Comparison of ENCODE assay signal across 9 mouse cellular contexts in genomic region chr15:96253827-96254226, GRCm38 (mm10). TPM values are rescaled to one million over a fixed set of nuclear protein-coding genes. Genes with fewer than 3 reads are reported as not detected.
DNase-seq lines count a peak whose midpoint lies in the region; ATAC-seq lines count a peak whose summit lies in the region.
"Had no signal": no experiment of that assay in that cellular context is flagged by ENCODE, and none has a peak within 500 bp of the region (broad histone marks: within the 10 kb centered on the region; RNA-seq: fewer than 3 reads in every experiment).

No protein-coding gene starts in this region.

- H3K36me3 ChIP-seq in kidney, embryonic 16.5 days (ENCODE audit: insufficient read depth, low read length), result no peaks in the 10 kb centered on the region
- H3K36me3 ChIP-seq in embryonic facial prominence, embryonic 14.5 days (ENCODE audit: control insufficient read depth, insufficient read depth, low read length), result no peaks in the 10 kb centered on the region
- H3K36me3 ChIP-seq in neural tube, embryonic 12.5 days, result no peaks in the 10 kb centered on the region

- no peak for DNase-seq in kidney, postnatal 4 days
- peak; percentile 44 for DNase-seq in embryonic facial prominence, embryonic 14.5 days (ENCODE audit: low spot score)
- DNase-seq in kidney, postnatal 14 days, result peak; percentile 29
- no peak for DNase-seq in urinary bladder, adult 2 months (ENCODE audit: low spot score)
- DNase-seq in gastrocnemius, postnatal 25 days, result no peak

- H3K9me3 ChIP-seq in kidney, embryonic 16.5 days (ENCODE audit: low read length), result no peaks in the 10 kb centered on the region
- no peaks in the 10 kb centered on the region for H3K9me3 ChIP-seq in embryonic facial prominence, embryonic 14.5 days (ENCODE audit: control insufficient read depth, low read length)
- no peaks in the 10 kb centered on the region for H3K9me3 ChIP-seq in neural tube, embryonic 12.5 days

- 1% methylated on average over 7 of the region's 7 CpGs for WGBS in kidney, embryonic 16.5 days
- WGBS in embryonic facial prominence, embryonic 14.5 days, result 2% methylated on average over 7 of the region's 7 CpGs
- 1% methylated on average over 7 of the region's 7 CpGs for WGBS in neural tube, embryonic 12.5 days

- H3K27ac ChIP-seq in kidney, embryonic 16.5 days (ENCODE audit: low read length), result no peak overlapping the region; the same call in 1 of the 2 replicates
- no peak overlapping the region for H3K27ac ChIP-seq in embryonic facial prominence, embryonic 14.5 days (replicated peaks; ENCODE audit: low read depth, low read length)
- H3K27ac ChIP-seq in neural tube, embryonic 12.5 days, result no peak overlapping the region

- H3K9ac ChIP-seq in kidney, embryonic 16.5 days (replicated peaks; ENCODE audit: low read length), result peak overlapping the region; percentile 42; the same call in 1 of the 2 replicates
- H3K9ac ChIP-seq in embryonic facial prominence, embryonic 14.5 days (ENCODE audit: low read depth, low read length), result peak overlapping the region; percentile 57
- no peak overlapping the region for H3K9ac ChIP-seq in neural tube, embryonic 12.5 days

- H3K4me3 ChIP-seq in kidney, embryonic 16.5 days (ENCODE audit: low read length), result peak overlapping the region; percentile 32
- peak overlapping the region; percentile 33 for H3K4me3 ChIP-seq in embryonic facial prominence, embryonic 14.5 days (ENCODE audit: low read depth, low read length)
- peak overlapping the region; percentile 18; the same call in 1 of the 2 replicates for H3K4me3 ChIP-seq in neural tube, embryonic 12.5 days

- no peaks in the 10 kb centered on the region for H3K27me3 ChIP-seq in kidney, embryonic 16.5 days (ENCODE audit: insufficient read depth, low read length)
- H3K27me3 ChIP-seq in embryonic facial prominence, embryonic 14.5 days (replicated peaks; ENCODE audit: control insufficient read depth, insufficient read depth, low read length), result no peaks in the 10 kb centered on the region
- H3K27me3 ChIP-seq in neural tube, embryonic 12.5 days (replicated peaks), result no peaks in the 10 kb centered on the region
- H3K27me3 ChIP-seq: Patski had no signal

- ATAC-seq in kidney, embryonic 16.5 days (ENCODE audit: low FRiP score, low TSS enrichment), result peak; percentile 59; the same call in 1 of the 2 replicates
- ATAC-seq in embryonic facial prominence, embryonic 14.5 days (ENCODE audit: low read depth), result peak; percentile 42; the same call in 1 of the 2 replicates
- no peak for ATAC-seq in neural tube, embryonic 12.5 days (ENCODE audit: low FRiP score, low read depth)
- no peak for ATAC-seq in erythroid progenitor cell, adult 5-6 weeks (replicated peaks; ENCODE audit: low FRiP score, poor library complexity, severe bottlenecking)
- ATAC-seq: Patski had no signal

- H3K4me1 ChIP-seq in kidney, embryonic 16.5 days (ENCODE audit: insufficient read depth, low read length), result peaks cover 12% of the 10 kb centered on the region; the same call in 1 of the 2 replicates
- H3K4me1 ChIP-seq in embryonic facial prominence, embryonic 14.5 days (ENCODE audit: control insufficient read depth, insufficient read depth, low read length), result peaks cover 8% of the 10 kb centered on the region; the same call in 1 of the 2 replicates
- H3K4me1 ChIP-seq in neural tube, embryonic 12.5 days, result peaks cover 5% of the 10 kb centered on the region; the same call in 1 of the 2 replicates

- peak overlapping the region; percentile 65 for H3K4me2 ChIP-seq in kidney, embryonic 16.5 days (replicated peaks; ENCODE audit: low read depth, low read length)
- peak overlapping the region; percentile 68 for H3K4me2 ChIP-seq in embryonic facial prominence, embryonic 14.5 days (ENCODE audit: low read depth, low read length)
- H3K4me2 ChIP-seq in neural tube, embryonic 12.5 days (replicated peaks), result peak overlapping the region; percentile 60

RNA-seq across cellular contexts. Expression of gene Arid2, which starts 33.5 kb away (rescaled TPM):
- polyA plus RNA-seq in kidney, embryonic 16.5 days (2015; fragmentation: Nextera tagmentation; extraction: Ambion mirVana), result 24.0 and 25.9 TPM in 2 replicates
- 25.2 and 25.6 TPM in 2 replicates for polyA plus RNA-seq in embryonic facial prominence, embryonic 14.5 days (2014; fragmentation: Nextera tagmentation; extraction: Ambion mirVana)
- 32.1 and 32.4 TPM in 2 replicates for polyA plus RNA-seq in neural tube, embryonic 12.5 days (2016; fragmentation: Nextera tagmentation; extraction: Ambion mirVana)
- polyA plus RNA-seq in urinary bladder, adult 2 months (2012; rRNA removed), result 14.1 and 17.3 TPM in 2 replicates
- total RNA-seq in gastrocnemius, postnatal 25 days (2021), result 10 to 100 TPM; 11.8 to 13.0 TPM
- total RNA-seq in erythroid progenitor cell, adult 5-6 weeks (2015; ENCODE audit: low replicate concordance), result 81.3 and 89.0 TPM in 2 replicates
- total RNA-seq in erythroid progenitor cell, adult 5-6 weeks (2017; ENCODE audit: low replicate concordance), result 78.7 and 94.4 TPM in 2 replicates

Comparison
In these comparisons a context has a peak if more than half of its experiments do, and no peak if none do; other contexts are left out.
1. DNase-seq: peak in embryonic facial prominence, embryonic 14.5 days (single experiment) and kidney, postnatal 14 days (single experiment); none in kidney, postnatal 4 days (0 of 2), urinary bladder, adult 2 months (single experiment) and gastrocnemius, postnatal 25 days (single experiment).
2. ATAC-seq: peak in kidney, embryonic 16.5 days (single experiment) and embryonic facial prominence, embryonic 14.5 days (single experiment); none in neural tube, embryonic 12.5 days (single experiment) and erythroid progenitor cell, adult 5-6 weeks (single experiment).
3. Peak in every context shown above with its lines, with median percentiles within 50 percentile points of each other: H3K4me2 ChIP-seq and H3K4me3 ChIP-seq.